Mouse (Mus musculus): ENCODE measurements around the gene Pick1.

DNA sequence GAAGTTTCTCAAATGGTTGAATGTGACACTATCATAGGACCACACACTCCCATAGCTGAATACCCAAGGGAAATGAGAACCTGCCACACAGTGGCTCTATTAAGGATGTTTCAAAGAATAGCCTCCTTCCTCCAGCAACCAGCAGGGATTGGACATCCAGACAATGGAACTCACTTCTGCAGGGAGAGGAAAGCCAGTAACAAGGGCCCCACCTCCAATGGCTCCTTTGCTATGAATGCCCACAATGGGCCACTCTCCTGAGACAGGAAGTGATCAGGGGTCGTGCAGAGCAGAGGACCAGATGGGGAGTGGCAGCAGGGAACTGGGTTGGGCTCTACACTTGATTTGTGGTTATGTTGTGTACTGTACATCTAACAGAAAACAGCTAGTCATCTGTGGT is 39.5 kb downstream of the Pick1 start:
- no peak for TF ChIP-seq CTCF (IDR thresholded peaks at IDR 0.05; ENCODE audit: borderline replicate concordance, extremely low read depth, insufficient read depth, insufficient read length)
- no peak for TF ChIP-seq POLR2A (IDR thresholded peaks at IDR 0.05; ENCODE audit: borderline replicate concordance, extremely low read depth, insufficient read depth, insufficient read length, poor library complexity, severe bottlenecking)

Measured in brain, embryonic 14.5 days (tissue).